Mouse (Mus musculus) thymus, postnatal 0 days (tissue): ENCODE data around the gene Auts2. TPM values are rescaled to one million over a fixed set of nuclear protein-coding genes. Genes with fewer than 3 reads are reported as not detected.

Source experiments
- DNase-seq: peaks from one replicate; pipeline ENCODE4 v3.0.0-alpha.2; 2015; ENCODE audit warnings: low spot score
- polyA plus RNA-seq: library from polyadenylated mRNA; unstranded; fragments of >200 nt; fragmentation: Nextera tagmentation; extraction: Ambion mirVana; gene quantifications from 2 replicates; pipeline ENCODE4 v1.2.1, GENCODE M21; 2015

The Auts2 gene
- polyA plus RNA-seq, 1 experiment from 2014 or later = 2.8 TPM

GRCm38 (mm10) chr5:131486527-131486926 is 1056.6 kb downstream of the Auts2 start:
- DNase-seq = no peak

- DNase-seq = no peak
Observed at GRCm38 (mm10) chr5:131475278-131475677, 1067.9 kb downstream of the Auts2 start.

GRCm38 (mm10) chr5:131468609-131469008 is 1074.5 kb downstream of the Auts2 start:
- no peak for DNase-seq

- no peak for DNase-seq
Observed at GRCm38 (mm10) chr5:131466131-131466530, 1077.0 kb downstream of the Auts2 start.

GRCm38 (mm10) chr5:131463402-131463801 is 1079.7 kb downstream of the Auts2 start:
- no peak for DNase-seq

- no peak for DNase-seq
Observed at GRCm38 (mm10) chr5:131459951-131460350, 1083.2 kb downstream of the Auts2 start.

GRCm38 (mm10) chr5:131459549-131459948 is 1083.6 kb downstream of the Auts2 start:
- DNase-seq = no peak

GRCm38 (mm10) chr5:131458700-131459099 is 1084.4 kb downstream of the Auts2 start:
- DNase-seq = no peak

GRCm38 (mm10) chr5:131457999-131458398 is 1085.1 kb downstream of the Auts2 start:
- no peak for DNase-seq

GRCm38 (mm10) chr5:131449181-131449868 is 1093.8 kb downstream of the Auts2 start:
- no peak for DNase-seq

GRCm38 (mm10) chr5:131435239-131435876 is 1107.8 kb downstream of the Auts2 start:
- DNase-seq = no peak

GRCm38 (mm10) chr5:131433291-131433690 is 1109.9 kb downstream of the Auts2 start:
- DNase-seq = no peak

- no peak for DNase-seq
Observed at GRCm38 (mm10) chr5:131431896-131432295, 1111.2 kb downstream of the Auts2 start.

GRCm38 (mm10) chr5:131430109-131430508 is 1113.0 kb downstream of the Auts2 start:
- DNase-seq = peak; percentile 19

- DNase-seq = no peak
Observed at GRCm38 (mm10) chr5:131429563-131429962, 1113.6 kb downstream of the Auts2 start.

GRCm38 (mm10) chr5:131427734-131428413 is 1115.3 kb downstream of the Auts2 start:
- peak; percentile 37 for DNase-seq

GRCm38 (mm10) chr5:131422737-131423136 is 1120.4 kb downstream of the Auts2 start:
- DNase-seq = no peak

GRCm38 (mm10) chr5:131420406-131420805 is 1122.7 kb downstream of the Auts2 start:
- no peak for DNase-seq

- DNase-seq = no peak
Observed at GRCm38 (mm10) chr5:131415902-131416545, 1127.1 kb downstream of the Auts2 start.

- no peak for DNase-seq
Observed at GRCm38 (mm10) chr5:131398250-131398649, 1144.9 kb downstream of the Auts2 start.

- no peak for DNase-seq
Observed at GRCm38 (mm10) chr5:131395756-131396155, 1147.4 kb downstream of the Auts2 start.
